ENCODE assay signal across 19 mouse cellular contexts in genomic region chr9:60682753-60683152, GRCm38 (mm10). TPM values are rescaled to one million over a fixed set of nuclear protein-coding genes. Genes with fewer than 3 reads are reported as not detected.
"Had no signal": no experiment of that assay in that cellular context is flagged by ENCODE, and none has a peak within 500 bp of the region (broad histone marks: within the 10 kb centered on the region; RNA-seq: fewer than 3 reads in every experiment).

No protein-coding gene starts in this region.

- DNase-seq: lung, adult 18-20 months; lung, embryonic 14.5 days; lung, postnatal 10 days; lung, postnatal 4 days; retina, postnatal 1 day; right cerebral cortex, postnatal 14 days; right cerebral cortex, postnatal 4 days; spleen, adult 18-20 months; thymus, adult 18-20 months; thymus, postnatal 14 days; thymus, postnatal 36 days had no signal

- H3K4me3 ChIP-seq: midbrain, embryonic 10.5 days; midbrain, embryonic 13.5 days; midbrain, embryonic 15.5 days; myocyte; neural tube, embryonic 13.5 days; neural tube, embryonic 15.5 days had no signal

- H3K9ac ChIP-seq: lung, embryonic 14.5 days; midbrain, embryonic 13.5 days; midbrain, embryonic 15.5 days; neural tube, embryonic 13.5 days; neural tube, embryonic 15.5 days had no signal

- ATAC-seq: midbrain, embryonic 13.5 days; midbrain, embryonic 15.5 days had no signal

- H3K27ac ChIP-seq: midbrain, embryonic 10.5 days; midbrain, embryonic 13.5 days; midbrain, embryonic 15.5 days; neural tube, embryonic 13.5 days; neural tube, embryonic 15.5 days had no signal

- H3K27me3 ChIP-seq: midbrain, embryonic 13.5 days; midbrain, embryonic 15.5 days; neural tube, embryonic 13.5 days; neural tube, embryonic 15.5 days had no signal

- H3K9me3 ChIP-seq: midbrain, embryonic 10.5 days; midbrain, embryonic 13.5 days; midbrain, embryonic 15.5 days; neural tube, embryonic 13.5 days; neural tube, embryonic 15.5 days had no signal

- H3K4me2 ChIP-seq: lung, embryonic 14.5 days; midbrain, embryonic 13.5 days; midbrain, embryonic 15.5 days; neural tube, embryonic 13.5 days; neural tube, embryonic 15.5 days had no signal

RNA-seq across cellular contexts. Expression of gene Larp6, which starts 30.0 kb away (rescaled TPM):
- total RNA-seq: megakaryocyte, adult 5-6 weeks; megakaryocyte-erythroid progenitor cell, adult 5-6 weeks had no signal
